In genomic region chr4:120420685-120421084, GRCm38 (mm10) we compare ENCODE assay signal across 10 mouse cellular contexts. TPM values are rescaled to one million over a fixed set of nuclear protein-coding genes. Genes with fewer than 3 reads are reported as not detected.
DNase-seq lines count a peak whose midpoint lies in the region; ATAC-seq lines count a peak whose summit lies in the region.
"Had no signal": no experiment of that assay in that cellular context is flagged by ENCODE, and none has a peak within 500 bp of the region (broad histone marks: within the 10 kb centered on the region; RNA-seq: fewer than 3 reads in every experiment).

No protein-coding gene starts in this region.

- intact Hi-C loops in left cerebral cortex, postnatal 36 days (cut with DNase I), result no loop called here

- H3K4me3 ChIP-seq in heart, embryonic 12.5 days, result no peak overlapping the region
- H3K4me3 ChIP-seq: embryonic facial prominence, embryonic 13.5 days had no signal

- H3K36me3 ChIP-seq in heart, embryonic 12.5 days, result no peaks in the 10 kb centered on the region
- H3K36me3 ChIP-seq: embryonic facial prominence, embryonic 13.5 days had no signal

- DNase-seq in cerebellum, adult 11-12 months, result peak; percentile 23
- DNase-seq in cerebellum, adult 9-10 months, result no peak
- DNase-seq in A20 (ENCODE audit: low read depth, low spot score), result peak; percentile 40
- peak; percentile 78 to 89 for DNase-seq in kidney, postnatal 36 days
- no peak for DNase-seq in spleen, postnatal 4 days (ENCODE audit: low spot score in 2 of 2)
- DNase-seq in left cerebral cortex, postnatal 36 days (ENCODE audit: low spot score in 2 of 2), result no peak
- DNase-seq: B cell, adult 2 months had no signal

- no peaks in the 10 kb centered on the region for H3K27me3 ChIP-seq in heart, embryonic 12.5 days (replicated peaks)
- H3K27me3 ChIP-seq: embryonic facial prominence, embryonic 13.5 days had no signal

- peaks cover 29% of the 10 kb centered on the region for H3K4me1 ChIP-seq in heart, embryonic 12.5 days (replicated peaks)

- no peaks in the 10 kb centered on the region for H3K9me3 ChIP-seq in heart, embryonic 12.5 days (replicated peaks)
- H3K9me3 ChIP-seq: embryonic facial prominence, embryonic 13.5 days had no signal

- H3K27ac ChIP-seq in heart, embryonic 12.5 days (ENCODE audit: poor library complexity, severe bottlenecking), result peak overlapping the region; percentile 38; the same call in 1 of the 2 replicates
- H3K27ac ChIP-seq: embryonic facial prominence, embryonic 13.5 days had no signal

- no peak overlapping the region for H3K4me2 ChIP-seq in heart, embryonic 12.5 days
- H3K4me2 ChIP-seq: embryonic facial prominence, embryonic 13.5 days had no signal

- H3K9ac ChIP-seq in heart, embryonic 12.5 days, result no peak overlapping the region
- H3K9ac ChIP-seq: embryonic facial prominence, embryonic 13.5 days had no signal

- no peak for ATAC-seq in heart, embryonic 12.5 days (ENCODE audit: insufficient number of reproducible peaks, low FRiP score)
- no peak for ATAC-seq in granulocyte monocyte progenitor cell, adult 5-6 weeks (replicated peaks; ENCODE audit: poor library complexity, severe bottlenecking)

RNA-seq across cellular contexts. Expression of gene Scmh1, which starts 15.6 kb away (rescaled TPM):
- 90.1 and 102 TPM in 2 replicates for polyA plus RNA-seq in heart, embryonic 12.5 days (2016; fragmentation: Nextera tagmentation; extraction: Ambion mirVana)
- total RNA-seq in granulocyte monocyte progenitor cell, adult 5-6 weeks (2014; fragmentation: Nextera tagmentation), result 58.8 and 61.4 TPM in 2 replicates
- 7.8 and 10.1 TPM in 2 replicates for total RNA-seq in granulocyte monocyte progenitor cell, adult 5-6 weeks (2017)
- total RNA-seq in left cerebral cortex, postnatal 36 days (2021), result 10 to 100 TPM; 83.6 to 96.1 TPM

Comparison
In these comparisons a context has a peak if more than half of its experiments do, and no peak if none do; other contexts are left out.
1. DNase-seq: peak in cerebellum, adult 11-12 months (single experiment), A20 (single experiment) and kidney, postnatal 36 days (2 of 2); none in cerebellum, adult 9-10 months (single experiment), spleen, postnatal 4 days (0 of 2) and left cerebral cortex, postnatal 36 days (0 of 2).